In genomic region chr17:85395502-85395901, GRCm38 (mm10) we compare ENCODE assay signal across 9 mouse cellular contexts.
DNase-seq lines count a peak whose midpoint lies in the region; TF ChIP-seq lines count a peak whose summit lies in the region.
"Had no signal": no experiment of that assay in that cellular context is flagged by ENCODE, and none has a peak within 500 bp of the region (broad histone marks: within the 10 kb centered on the region; RNA-seq: fewer than 3 reads in every experiment).

No protein-coding gene starts in this region.

- no peaks in the 10 kb centered on the region for H3K4me1 ChIP-seq in ES-E14 (ENCODE audit: control insufficient read depth in 2 of 2, insufficient read depth in 2 of 2, low read length in 2 of 2, poor library complexity in 1 of 2)

- 2% methylated on average over 4 of the region's 5 CpGs for WGBS in macrophage (ENCODE audit: missing documents)

- H3K9me3 ChIP-seq in ES-E14 (ENCODE audit: control insufficient read depth, insufficient read depth, low read depth, low read length) = no peaks in the 10 kb centered on the region

- in situ Hi-C loops in ES-E14 (cut with MboI; ENCODE audit: low sequenced_read_pairs in 2 of 2, unreplicated experiment in 2 of 2) = no loop called here

- peak overlapping the region in 1 of 2 experiments; percentile 10; a peak in 1 of 4 replicates for H3K4me3 ChIP-seq in ES-E14 (ENCODE audit: insufficient read depth in 1 of 2, low read depth in 1 of 2, low read length in 2 of 2, poor library complexity in 1 of 2, severe bottlenecking in 1 of 2)
- peak overlapping the region; percentile 8; the same call in 1 of the 2 replicates for H3K4me3 ChIP-seq in macrophage (ENCODE audit: inconsistent target)
- H3K4me3 ChIP-seq: erythroblast, embryonic 14.5 days had no signal

- H3K27ac ChIP-seq in ES-E14 (ENCODE audit: insufficient read depth, low read depth, low read length, poor library complexity, severe bottlenecking) = no peak overlapping the region
- peak overlapping the region; percentile 81 for H3K27ac ChIP-seq in macrophage

- no peaks in the 10 kb centered on the region for H3K79me2 ChIP-seq in macrophage (ENCODE audit: inconsistent target)

- H3K9ac ChIP-seq in ES-E14 (ENCODE audit: insufficient read depth, low read depth, low read length, poor library complexity, severe bottlenecking) = no peak overlapping the region

- H3K36me3 ChIP-seq in ES-E14 (ENCODE audit: control insufficient read depth, insufficient read depth, low read length, poor library complexity, severe bottlenecking) = no peaks in the 10 kb centered on the region
- H3K36me3 ChIP-seq in macrophage (ENCODE audit: inconsistent target) = no peaks in the 10 kb centered on the region

- DNase-seq in heart, adult 8-10 months (ENCODE audit: low spot score) = peak; percentile 21
- no peak for DNase-seq in heart, postnatal 4 days
- no peak for DNase-seq in ES-E14 (ENCODE audit: low read depth, low spot score)
- peak; percentile 18 for DNase-seq in forelimb bud, embryonic 11.5 days (ENCODE audit: low read depth, low spot score)
- no peak for DNase-seq in urinary bladder, postnatal 36 days (ENCODE audit: low spot score in 2 of 2)
- DNase-seq in left cerebral cortex, adult 9 months (ENCODE audit: low spot score in 2 of 2) = no peak
- no peak for DNase-seq in cerebellum, adult 8-10 months

TF ChIP-seq in ES-E14, 5 proteins besides CTCF, POLR2A, EP300 and RAD21:
- TF ChIP-seq HCFC1 (IDR thresholded peaks at IDR 0.05; ENCODE audit: borderline replicate concordance, insufficient read depth, low read length) (no peak), MAFK (IDR thresholded peaks at IDR 0.05; ENCODE audit: insufficient read depth, low read depth, low read length) (no peak), ZNF384 (IDR thresholded peaks at IDR 0.05; ENCODE audit: low read depth, low read length) (peak; percentile 94), CHD2 (IDR thresholded peaks at IDR 0.05; ENCODE audit: low read depth, low read length) (no peak)

Comparison
In these comparisons a context has a peak if more than half of its experiments do, and no peak if none do; other contexts are left out.
1. DNase-seq: peak in heart, adult 8-10 months (single experiment) and forelimb bud, embryonic 11.5 days (single experiment); none in heart, postnatal 4 days (single experiment), ES-E14 (single experiment), urinary bladder, postnatal 36 days (0 of 2), left cerebral cortex, adult 9 months (0 of 2) and cerebellum, adult 8-10 months (single experiment).